10 mouse cellular contexts compared by ENCODE assay signal in genomic region chr10:99169765-99170129, GRCm38 (mm10). TPM values are rescaled to one million over a fixed set of nuclear protein-coding genes. Genes with fewer than 3 reads are reported as not detected.
DNase-seq lines count a peak whose midpoint lies in the region; ATAC-seq and TF ChIP-seq lines count a peak whose summit lies in the region.
"Had no signal": no experiment of that assay in that cellular context is flagged by ENCODE, and none has a peak within 500 bp of the region (broad histone marks: within the 10 kb centered on the region; RNA-seq: fewer than 3 reads in every experiment).

No protein-coding gene starts in this region.

- H3K36me3 ChIP-seq in intestine, embryonic 14.5 days (ENCODE audit: control insufficient read depth, insufficient read depth, low read length), result no peaks in the 10 kb centered on the region
- peaks cover 18% of the 10 kb centered on the region for H3K36me3 ChIP-seq in forebrain, embryonic 10.5 days (replicated peaks)
- H3K36me3 ChIP-seq: limb, embryonic 15.5 days had no signal

- H3K9me3 ChIP-seq in intestine, embryonic 14.5 days (ENCODE audit: control insufficient read depth, low read length), result no peaks in the 10 kb centered on the region
- no peaks in the 10 kb centered on the region for H3K9me3 ChIP-seq in forebrain, embryonic 10.5 days
- H3K9me3 ChIP-seq: limb, embryonic 15.5 days had no signal

- TF ChIP-seq POLR2A in lung, adult 2 months (IDR thresholded peaks at IDR 0.05; ENCODE audit: borderline replicate concordance, extremely low read depth, low read depth, low read length), result no peak

- DNase-seq in adrenal gland, postnatal 14 days, result peak; percentile 21
- DNase-seq in adrenal gland, postnatal 25 days, result no peak
- DNase-seq in lung, adult 18-20 months, result peak; percentile 62 to 73
- DNase-seq in lung, adult 2 months, result no peak
- DNase-seq in intestine, embryonic 14.5 days (ENCODE audit: low spot score), result no peak
- DNase-seq in forebrain, embryonic 10.5 days (ENCODE audit: extremely low spot score, low spot score), result no peak
- no peak for DNase-seq in c-Kit-positive CD71-positive TER-119-positive erythroid progenitor cells, embryonic 14.5 days (ENCODE audit: low spot score)

- WGBS in lung, adult 2 months, result 5% methylated on average over 5 of the region's 5 CpGs
- WGBS in intestine, embryonic 14.5 days, result 47% methylated on average over 5 of the region's 5 CpGs
- WGBS in forebrain, embryonic 10.5 days, result 91% methylated on average over 5 of the region's 5 CpGs

- peaks cover 37% of the 10 kb centered on the region for H3K4me1 ChIP-seq in lung, adult 2 months (ENCODE audit: control insufficient read depth, insufficient read depth, low read length)
- H3K4me1 ChIP-seq in intestine, embryonic 14.5 days (replicated peaks; ENCODE audit: control insufficient read depth, insufficient read depth, low read length), result peaks cover 44% of the 10 kb centered on the region; the same call in 1 of the 2 replicates
- H3K4me1 ChIP-seq in forebrain, embryonic 10.5 days, result peaks cover 44% of the 10 kb centered on the region

- ATAC-seq in intestine, embryonic 14.5 days (replicated peaks; ENCODE audit: low FRiP score, low TSS enrichment, low read depth), result no peak
- peak; percentile 53; the same call in 1 of the 2 replicates for ATAC-seq in neutrophil, adult 5-6 weeks (ENCODE audit: extremely low read depth, insufficient number of reproducible peaks, low FRiP score, poor library complexity, severe bottlenecking)

- peak overlapping the region; percentile 35; the same call in 1 of the 2 replicates for H3K27ac ChIP-seq in intestine, embryonic 14.5 days (ENCODE audit: low read depth)
- no peak overlapping the region for H3K27ac ChIP-seq in forebrain, embryonic 10.5 days
- H3K27ac ChIP-seq: limb, embryonic 15.5 days had no signal

- H3K9ac ChIP-seq in intestine, embryonic 14.5 days (ENCODE audit: low read length), result no peak overlapping the region
- H3K9ac ChIP-seq: limb, embryonic 15.5 days had no signal

- no peaks in the 10 kb centered on the region for H3K27me3 ChIP-seq in intestine, embryonic 14.5 days (replicated peaks; ENCODE audit: control insufficient read depth, insufficient read depth, low read length)
- no peaks in the 10 kb centered on the region for H3K27me3 ChIP-seq in forebrain, embryonic 10.5 days (ENCODE audit: poor library complexity, severe bottlenecking)
- H3K27me3 ChIP-seq: limb, embryonic 15.5 days had no signal

- no peak overlapping the region for H3K4me2 ChIP-seq in intestine, embryonic 14.5 days (ENCODE audit: low read length)
- H3K4me2 ChIP-seq: limb, embryonic 15.5 days had no signal

- no peak overlapping the region for H3K4me3 ChIP-seq in lung, adult 2 months (replicated peaks; ENCODE audit: extremely low read depth, low read depth, low read length)
- no peak overlapping the region for H3K4me3 ChIP-seq in intestine, embryonic 14.5 days (ENCODE audit: low read depth, low read length)
- H3K4me3 ChIP-seq in forebrain, embryonic 10.5 days, result no peak overlapping the region
- H3K4me3 ChIP-seq: limb, embryonic 15.5 days had no signal

- TF ChIP-seq CTCF in lung, adult 2 months (IDR thresholded peaks at IDR 0.05; ENCODE audit: insufficient read depth, low read length), result no peak

RNA-seq across cellular contexts. Expression of gene Phxr2, which starts 43.6 kb away (rescaled TPM):
- total RNA-seq in adrenal gland, postnatal 14 days (2021), result not detected in 2 replicates
- not detected in 2 replicates for total RNA-seq in adrenal gland, postnatal 25 days (2021)
- not detected in 2 replicates for polyA plus RNA-seq in lung, adult 2 months (2012; rRNA removed)
- not detected in 2 replicates for polyA plus RNA-seq in intestine, embryonic 14.5 days (2014; fragmentation: Nextera tagmentation; extraction: Ambion mirVana)
- 0.93 and 2.2 TPM in 2 replicates for total RNA-seq in neutrophil, adult 5-6 weeks (2017)
- 0.14 TPM in 1 of 2 replicates, not detected in the other for polyA plus RNA-seq in forebrain, embryonic 10.5 days (2016; fragmentation: Nextera tagmentation; extraction: Ambion mirVana)
- total RNA-seq: adrenal gland, adult 2 months had no signal
- polyA plus RNA-seq: adrenal gland, adult 2 months; limb, embryonic 15.5 days had no signal

Comparison
In these comparisons a context has a peak if more than half of its experiments do, and no peak if none do; other contexts are left out.
1. DNase-seq: peak in adrenal gland, postnatal 14 days (single experiment) and lung, adult 18-20 months (2 of 2); none in adrenal gland, postnatal 25 days (single experiment), lung, adult 2 months (single experiment), intestine, embryonic 14.5 days (single experiment), forebrain, embryonic 10.5 days (single experiment) and c-Kit-positive CD71-positive TER-119-positive erythroid progenitor cells, embryonic 14.5 days (single experiment).